Mouse (Mus musculus): ENCODE results near the gene Smg6. TPM values are rescaled to one million over a fixed set of nuclear protein-coding genes. Genes with fewer than 3 reads are reported as not detected.

Gene Smg6
- total RNA-seq, 2 experiments from 2014 or later = 24.1 to 25.3 TPM

- intact Hi-C loops (cut with DNase I) = no loop called here
- no peak for DNase-seq
Measured at GRCm38 (mm10) chr11:75160954-75161353, 235.3 kb downstream of the Smg6 start.

GRCm38 (mm10) chr11:75161417-75162008 lies 235.9 kb downstream of the Smg6 start:
- intact Hi-C loops (cut with DNase I) = no loop called here
- DNase-seq = peak; percentile 45 to 48

- intact Hi-C loops (cut with DNase I) = no loop called here
- peak in 1 of 2 experiments; percentile 20 for DNase-seq
Measured at GRCm38 (mm10) chr11:75162591-75163080, 237.0 kb downstream of the Smg6 start.

GRCm38 (mm10) chr11:75163379-75163778 lies 237.8 kb downstream of the Smg6 start:
- intact Hi-C loops (cut with DNase I) = no loop called here
- DNase-seq = peak in 1 of 2 experiments; percentile 29

GRCm38 (mm10) chr11:75164051-75164450 lies 238.4 kb downstream of the Smg6 start:
- intact Hi-C loops (cut with DNase I) = loop anchor here (2.0 kb wide), 1 partner anchor 115 kb away; no protein-coding TSS in a partner anchor
- peak in 1 of 2 experiments; percentile 18 for DNase-seq

- DNase-seq = peak; percentile 40 to 53
- intact Hi-C loops (cut with DNase I) = loop anchor here (2.0 to 5.0 kb wide), 2 partner anchors 32 to 116 kb away; no protein-coding TSS in a partner anchor
Measured at GRCm38 (mm10) chr11:75164750-75165149, 239.1 kb downstream of the Smg6 start.

- intact Hi-C loops (cut with DNase I) = loop anchor here (2.0 to 5.0 kb wide), 2 partner anchors 33 to 117 kb away; no protein-coding TSS in a partner anchor
- peak; percentile 91 to 92 for DNase-seq
Measured at GRCm38 (mm10) chr11:75165441-75166192, 240.0 kb downstream of the Smg6 start.

GRCm38 (mm10) chr11:75166193-75166842 lies 240.7 kb downstream of the Smg6 start:
- DNase-seq = peak; percentile 62
- intact Hi-C loops (cut with DNase I) = loop anchor here (5.0 kb wide), 1 partner anchor 34 kb away; no protein-coding TSS in a partner anchor

GRCm38 (mm10) chr11:75166861-75167642 lies 241.4 kb downstream of the Smg6 start:
- peak; percentile 62 to 69 for DNase-seq
- intact Hi-C loops (cut with DNase I) = loop anchor here (5.0 kb wide), 1 partner anchor 35 kb away; no protein-coding TSS in a partner anchor

GRCm38 (mm10) chr11:75167643-75168589 lies 242.3 kb downstream of the Smg6 start:
- intact Hi-C loops (cut with DNase I) = loop anchor here (5.0 kb wide), 1 partner anchor 36 kb away; no protein-coding TSS in a partner anchor
- DNase-seq = peak; percentile 71

- DNase-seq = peak; percentile 92 to 94
- intact Hi-C loops (cut with DNase I) = loop anchor here (1.0 to 5.0 kb wide), 2 partner anchors 36 to 187 kb away; no protein-coding TSS in a partner anchor
Measured at GRCm38 (mm10) chr11:75168590-75169361, 243.2 kb downstream of the Smg6 start.

- intact Hi-C loops (cut with DNase I) = loop anchor here (1.0 to 10.0 kb wide), 5 partner anchors 37 to 295 kb away; partner anchors contain the start of gene Tlcd2
Measured at GRCm38 (mm10) chr11:75169405-75170080, 243.9 kb downstream of the Smg6 start, which contains the start of gene Hic1. Hic1 (minus strand) TSS chr11:75169519.

GRCm38 (mm10) chr11:75170136-75170751 lies 244.6 kb downstream of the Smg6 start:
- intact Hi-C loops (cut with DNase I) = loop anchor here (1.0 to 10.0 kb wide), 3 partner anchors 224 to 295 kb away; partner anchors contain the start of gene Tlcd2
- DNase-seq = peak; percentile 95 to 97

More at GRCm38 (mm10) chr11:75169405-75170080, 243.9 kb downstream of the Smg6 start, which contains the start of gene Hic1:
- peak; percentile 36 to 41 for DNase-seq

- intact Hi-C loops (cut with DNase I) = loop anchor here (10.0 kb wide), 2 partner anchors 223 to 293 kb away; partner anchors contain the start of gene Tlcd2
Measured at GRCm38 (mm10) chr11:75171186-75171865, 245.7 kb downstream of the Smg6 start.

GRCm38 (mm10) chr11:75172151-75173094 lies 246.8 kb downstream of the Smg6 start:
- intact Hi-C loops (cut with DNase I) = loop anchor here (10.0 kb wide), 2 partner anchors 222 to 292 kb away; partner anchors contain the start of gene Tlcd2
- peak; percentile 21 to 41 for DNase-seq

More at GRCm38 (mm10) chr11:75171186-75171865, 245.7 kb downstream of the Smg6 start:
- DNase-seq = peak in 1 of 2 experiments; percentile 25

Measured in heart, postnatal 10 days (tissue).